Mouse (Mus musculus): ENCODE results near the gene Jam3.
A peak's percentile ranks its signal among the peaks of the same experiment; 100 is the strongest.

The Jam3 gene

DNA sequence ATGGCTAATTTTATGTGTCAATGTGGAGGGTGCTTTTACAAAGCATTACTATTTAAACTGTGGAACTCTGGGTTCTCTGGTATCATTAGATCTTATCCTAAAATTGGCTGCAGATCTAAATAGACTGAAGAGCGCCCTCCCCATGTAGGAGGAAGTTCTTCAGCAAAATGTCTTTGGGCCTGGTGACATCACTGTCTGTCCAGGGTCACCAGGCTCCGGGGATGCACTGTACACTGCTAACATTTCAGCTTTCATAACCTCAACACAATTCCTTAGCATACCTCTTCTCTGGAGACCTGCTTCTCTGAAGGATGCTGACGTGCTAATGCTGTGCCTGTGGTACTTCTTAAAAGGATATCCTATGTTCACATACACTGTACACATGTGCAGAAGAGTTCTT lies 43.5 kb downstream of the Jam3 start:
- DNase-seq (ENCODE audit: low read depth) = no peak

DNA sequence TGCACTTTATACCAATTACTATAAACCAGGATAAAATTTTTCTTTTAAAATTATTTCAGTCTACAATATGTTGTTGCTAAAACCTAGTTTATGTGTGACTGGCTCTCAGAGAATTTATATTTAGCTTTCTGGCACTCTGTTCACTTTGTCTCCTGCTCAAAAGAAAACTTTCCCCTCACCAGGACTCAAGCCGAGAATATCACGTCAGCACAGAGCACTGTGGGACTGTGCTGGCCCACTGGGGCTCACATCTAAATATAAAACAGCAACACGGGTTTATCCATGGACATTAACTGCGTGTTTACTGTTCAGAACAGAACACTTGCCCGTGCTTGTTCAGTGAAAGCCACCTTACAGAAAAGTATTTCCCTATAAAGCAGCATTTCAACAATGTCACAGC lies 44.5 kb downstream of the Jam3 start:
- no peak for DNase-seq (ENCODE audit: low read depth)

DNA sequence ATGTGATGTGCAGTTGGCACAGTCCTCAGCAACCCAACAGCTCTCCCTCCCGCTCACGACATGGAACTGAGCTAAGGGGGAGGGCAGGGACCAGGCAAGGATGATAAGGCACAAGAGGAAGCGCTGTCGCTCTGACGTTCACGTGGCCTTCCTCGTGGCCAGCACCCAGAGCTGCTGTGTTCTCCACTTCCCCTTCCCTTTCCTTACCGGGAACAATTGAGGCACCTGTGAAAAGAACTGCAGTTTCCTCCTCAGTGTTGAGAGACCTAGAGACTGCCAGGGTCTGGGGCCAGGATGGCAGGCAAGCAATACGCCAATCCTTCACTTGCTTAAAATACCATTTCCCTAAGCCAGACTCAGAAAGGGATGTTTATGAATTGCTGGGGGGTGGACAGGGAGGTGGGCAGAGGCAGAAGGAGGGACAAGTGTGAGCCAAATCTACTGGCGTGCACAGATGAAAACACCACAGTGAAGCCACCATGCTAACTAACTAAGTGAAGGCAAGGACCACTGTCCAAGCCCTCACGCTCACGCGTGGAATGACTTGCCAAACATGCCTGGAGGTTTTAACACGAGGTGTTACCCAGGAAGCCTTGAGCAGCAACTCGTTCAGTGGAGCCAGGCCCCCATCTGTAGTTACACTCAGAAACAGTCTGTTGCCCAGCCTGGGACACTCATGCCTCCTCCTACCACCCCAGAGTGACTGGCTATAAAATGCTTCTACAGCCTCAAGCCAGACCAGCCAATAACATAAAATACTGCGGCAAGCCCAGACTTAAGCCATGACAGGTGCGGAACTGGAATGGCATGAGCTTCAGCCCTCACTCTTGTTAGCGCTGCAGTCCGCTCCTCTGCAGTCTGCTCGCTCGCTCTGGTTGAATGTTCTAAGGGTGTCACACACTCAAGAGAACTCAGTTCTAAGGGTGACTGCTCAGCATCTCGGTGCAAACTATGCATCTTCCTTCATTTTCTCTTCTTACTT lies 45.4 kb downstream of the Jam3 start:
- no peak for DNase-seq (ENCODE audit: low read depth)

DNA sequence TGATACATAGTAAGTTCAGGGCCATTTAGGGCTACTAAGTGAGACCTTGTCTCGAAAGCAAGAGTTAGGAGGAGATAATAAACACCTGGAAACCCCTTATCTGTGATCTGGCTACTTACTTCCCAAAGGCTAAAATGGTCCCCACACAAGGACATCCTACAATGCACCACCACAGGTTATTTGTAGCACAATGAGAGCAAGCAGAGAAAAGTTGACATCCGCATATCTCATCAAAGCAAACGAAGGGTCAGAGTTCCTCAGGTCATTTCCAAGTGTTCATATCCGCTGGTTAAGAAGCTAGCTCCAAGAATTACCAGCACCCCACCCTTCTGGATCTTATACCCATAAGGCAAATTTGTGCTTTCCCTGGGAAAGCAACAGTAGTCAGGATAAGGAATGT lies 46.8 kb downstream of the Jam3 start:
- DNase-seq (ENCODE audit: low read depth) = no peak

DNA sequence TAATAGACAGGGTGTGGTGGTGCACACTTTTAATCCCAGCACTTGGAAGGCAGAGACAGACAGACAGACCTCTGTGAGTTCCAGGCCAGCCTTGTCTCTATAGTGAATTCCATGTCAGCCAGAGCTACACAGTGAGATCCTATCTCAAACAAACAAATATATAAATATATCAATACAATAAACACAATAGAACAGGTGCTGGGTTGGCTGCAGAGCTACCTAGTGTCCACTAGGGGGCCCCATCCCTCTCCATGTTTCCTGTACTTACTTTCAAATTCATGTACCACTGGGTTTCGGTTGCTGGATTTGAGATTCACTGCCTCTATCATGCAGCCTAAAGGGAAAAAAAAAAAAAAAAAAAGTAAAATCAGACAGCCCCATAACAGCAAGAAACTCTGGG lies 49.1 kb downstream of the Jam3 start:
- peak; percentile 20 for DNase-seq (ENCODE audit: low read depth)

DNA sequence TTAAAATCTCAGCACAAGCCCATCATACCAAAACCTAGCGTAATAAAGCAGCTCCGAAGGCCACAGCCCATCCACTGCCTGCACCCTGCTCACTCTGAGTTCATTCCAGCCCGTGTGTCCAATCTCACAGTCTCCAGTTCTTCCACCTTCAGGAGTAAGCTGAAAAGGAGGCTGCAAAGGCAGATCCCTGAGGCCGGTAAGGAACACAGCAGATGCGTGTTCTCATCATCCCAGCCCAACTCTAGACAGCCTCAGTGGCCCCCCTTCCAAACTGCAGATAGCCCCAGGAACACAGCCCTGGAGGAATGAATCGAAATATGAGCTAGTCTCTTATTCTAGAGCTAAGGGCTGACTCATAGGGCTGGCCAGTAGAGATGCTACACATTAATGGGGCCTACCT lies 53.8 kb downstream of the Jam3 start:
- DNase-seq (ENCODE audit: low read depth) = no peak

DNA sequence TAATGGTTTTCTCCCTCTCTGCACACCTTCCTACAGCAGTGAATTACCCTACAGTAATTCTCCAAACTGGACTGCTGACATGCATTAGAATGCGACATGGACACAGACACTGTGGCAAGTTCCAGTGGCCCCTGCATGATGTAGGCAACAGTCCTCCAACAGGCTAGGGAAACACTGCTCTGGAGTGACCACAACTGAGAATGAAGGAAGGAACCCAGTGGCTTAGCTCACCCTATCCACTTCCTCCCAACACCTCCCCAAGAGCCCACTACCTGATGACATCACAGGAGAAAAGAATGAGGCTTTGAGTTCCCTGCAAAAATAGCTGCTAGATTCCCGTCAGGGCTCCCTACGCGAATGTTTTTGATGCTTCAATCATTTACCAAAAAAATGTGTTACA lies 55.7 kb downstream of the Jam3 start:
- DNase-seq (ENCODE audit: low read depth) = no peak

DNA sequence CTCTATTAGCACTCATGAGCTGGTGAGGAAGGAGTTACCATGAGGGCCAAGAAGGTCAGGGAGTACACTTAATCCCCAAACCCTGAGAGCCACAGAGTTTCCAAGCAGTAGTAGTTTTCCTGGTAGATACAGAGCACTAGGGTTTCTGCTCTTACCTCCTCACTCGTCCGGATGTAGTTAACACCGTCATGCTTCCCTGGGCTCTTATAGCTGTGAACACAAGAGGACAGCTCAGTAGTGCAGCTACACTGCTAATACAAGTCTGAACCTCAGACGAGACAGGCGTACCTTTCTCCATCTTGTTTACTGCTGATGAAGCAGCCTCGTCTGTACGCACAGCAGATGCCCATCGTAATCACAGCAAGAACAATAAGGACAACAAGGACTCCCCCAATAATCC lies 56.7 kb downstream of the Jam3 start:
- DNase-seq (ENCODE audit: low read depth) = no peak

DNA sequence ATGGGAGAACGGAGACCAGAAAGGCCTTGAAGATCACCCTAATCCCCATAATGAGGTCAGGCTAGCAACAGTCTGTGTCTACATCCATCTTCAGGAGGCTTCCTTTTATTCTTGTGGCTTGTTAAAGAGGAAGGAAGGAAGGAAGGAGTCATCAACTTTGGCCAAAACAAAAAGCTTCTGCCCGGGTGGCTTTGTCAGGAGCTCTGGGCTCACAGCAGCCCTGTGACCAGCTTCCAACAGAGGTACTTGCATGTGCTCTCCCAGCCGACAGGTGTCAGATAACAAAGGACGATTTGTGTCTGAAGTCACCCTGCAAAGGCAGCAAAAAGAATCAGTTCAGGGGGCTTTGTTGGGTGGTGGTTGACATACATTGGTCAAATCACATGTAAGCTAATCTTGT lies 57.1 kb downstream of the Jam3 start:
- no peak for DNase-seq (ENCODE audit: low read depth)

DNA sequence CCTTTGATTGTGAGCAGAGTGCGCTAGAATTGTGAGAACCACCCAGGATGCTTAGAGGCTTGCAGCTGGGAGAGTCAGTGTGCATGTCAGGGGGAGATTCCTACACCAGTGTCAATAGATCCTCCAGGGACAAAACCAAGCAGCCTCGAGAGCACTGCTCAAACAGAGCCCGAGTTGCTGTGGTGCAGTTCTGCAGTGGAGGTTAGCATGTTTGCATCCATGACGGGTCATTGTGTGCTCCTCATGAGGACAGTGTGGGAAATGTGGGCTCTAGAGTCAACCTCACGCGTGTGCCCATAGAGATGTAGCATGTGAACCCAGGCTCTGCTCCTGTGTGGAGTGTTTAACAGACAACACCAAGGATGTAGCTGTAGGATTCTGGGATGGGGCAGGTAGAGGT lies 62.3 kb downstream of the Jam3 start:
- DNase-seq (ENCODE audit: low read depth) = no peak

DNA sequence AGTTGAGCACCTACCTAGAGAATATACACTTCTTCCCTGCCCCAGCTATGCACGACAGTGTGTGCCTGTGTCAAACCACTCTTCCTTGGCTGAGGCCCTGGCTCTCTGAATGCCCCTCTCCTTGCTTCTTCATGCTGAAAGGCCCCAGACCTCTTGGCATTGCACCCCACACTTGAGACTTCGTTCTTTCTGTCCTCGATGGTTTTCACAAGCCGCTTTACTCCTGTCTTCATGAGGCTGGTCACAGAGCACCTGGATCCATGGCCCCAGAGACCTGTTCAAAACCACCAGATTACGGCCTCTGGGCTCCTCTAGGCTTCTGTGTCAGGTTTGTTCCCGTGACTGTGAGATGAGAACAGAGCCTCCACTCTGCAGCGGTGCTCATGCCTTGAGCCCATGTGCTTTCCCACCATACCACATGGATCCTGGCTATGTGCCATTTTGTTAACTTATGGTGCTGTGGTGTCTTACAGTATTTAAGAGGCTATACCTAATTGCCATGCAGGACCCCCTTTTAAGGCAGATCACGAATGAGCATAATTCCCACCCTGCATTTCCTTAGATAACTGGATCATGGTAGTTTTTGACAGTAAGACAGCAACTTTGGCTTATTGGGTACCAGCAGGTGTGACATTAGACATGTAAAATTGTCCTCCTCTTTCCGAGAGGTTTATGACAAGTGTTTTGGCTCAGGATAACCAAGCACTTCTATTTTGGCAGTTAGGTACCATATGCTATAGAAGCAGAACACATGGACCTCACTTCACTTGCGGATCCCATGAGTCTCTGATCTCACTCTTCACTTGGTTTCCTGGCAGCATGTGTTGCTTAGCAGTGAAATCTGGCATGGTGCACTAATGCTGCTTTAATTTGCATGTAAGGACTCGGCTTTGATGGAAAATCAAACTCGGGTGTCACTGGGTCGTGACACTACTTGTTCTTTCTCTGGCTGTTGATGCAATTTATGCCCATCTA lies 64.1 kb downstream of the Jam3 start:
- no peak for DNase-seq (ENCODE audit: low read depth)

DNA sequence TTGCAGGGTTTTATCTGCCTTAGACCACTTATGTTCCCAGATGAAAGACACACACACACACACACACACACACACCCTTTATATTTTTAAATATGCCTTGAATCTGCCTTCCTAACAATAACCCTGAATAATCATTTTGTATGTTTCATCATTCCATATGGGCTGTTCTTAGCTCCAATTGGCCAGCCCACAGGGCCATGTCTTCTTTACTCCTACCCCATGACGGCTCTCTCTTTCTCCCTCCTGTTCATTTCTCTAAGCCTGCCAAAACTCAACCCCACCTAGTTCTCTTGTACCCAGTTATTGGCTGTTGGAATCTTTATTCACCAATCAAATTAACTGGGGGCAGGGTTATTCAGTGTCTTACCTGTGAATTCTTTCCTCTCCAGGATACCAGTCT lies 65.1 kb downstream of the Jam3 start:
- DNase-seq (ENCODE audit: low read depth) = no peak

DNA sequence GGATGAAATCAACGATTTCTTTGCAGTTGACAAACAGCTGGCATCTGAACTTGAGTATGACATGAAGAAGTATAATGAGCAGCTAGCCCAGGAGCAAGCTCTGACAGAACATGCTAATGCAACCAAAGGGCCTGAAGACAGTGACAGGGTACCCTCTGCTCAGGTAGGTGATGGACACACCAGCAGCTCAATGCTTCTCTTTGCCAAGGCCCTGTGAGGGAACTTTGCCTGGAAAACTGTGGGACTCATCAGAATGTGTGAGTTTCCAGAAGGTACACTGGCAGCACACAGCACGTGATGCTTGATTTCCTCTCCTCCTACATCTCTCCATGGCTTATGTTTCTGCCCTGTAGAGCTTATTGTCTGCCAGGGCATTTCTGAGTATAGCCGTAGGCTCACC lies 67.8 kb downstream of the Jam3 start:
- no peak for DNase-seq (ENCODE audit: low read depth)

DNA sequence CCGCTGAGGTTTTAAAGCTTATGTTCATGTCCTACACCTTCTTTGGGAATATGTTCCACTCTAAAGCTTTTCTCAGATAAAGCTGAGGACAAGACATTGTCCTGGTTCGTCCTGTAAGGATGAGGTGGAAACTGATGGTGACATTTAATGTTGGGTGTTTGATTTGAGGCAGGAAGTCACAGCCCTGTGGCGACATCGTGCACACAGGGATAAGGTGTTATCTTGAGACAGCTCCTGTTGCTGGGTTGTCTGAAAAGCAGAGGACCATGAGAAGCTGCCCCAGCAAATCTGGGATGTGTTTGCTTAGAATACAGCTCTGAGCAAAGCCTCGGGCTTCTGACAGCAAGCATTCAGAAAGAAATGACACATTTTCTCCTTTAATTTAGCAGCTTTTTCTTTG lies 69.0 kb downstream of the Jam3 start:
- no peak for DNase-seq (ENCODE audit: low read depth)

DNA sequence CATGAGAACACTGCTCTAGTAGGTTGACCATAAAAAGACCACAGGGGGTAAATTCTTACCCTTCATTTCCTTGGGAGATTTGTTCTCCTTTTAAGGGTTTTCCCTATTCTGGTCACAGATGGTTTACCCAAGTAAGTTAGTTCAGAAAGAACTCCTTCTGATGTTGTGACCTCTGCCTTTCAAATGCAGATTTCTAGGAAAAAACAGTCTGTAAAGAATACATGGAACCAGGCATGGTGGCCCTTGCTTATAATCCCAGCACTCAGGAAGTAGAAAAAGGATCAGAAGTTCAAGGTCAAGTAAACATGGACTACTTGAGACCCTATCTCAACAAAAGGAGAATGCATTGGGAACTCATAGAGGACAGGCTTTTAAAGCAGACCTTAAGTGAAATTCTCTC lies 79.4 kb downstream of the Jam3 start:
- no peak for DNase-seq (ENCODE audit: low read depth)

DNA sequence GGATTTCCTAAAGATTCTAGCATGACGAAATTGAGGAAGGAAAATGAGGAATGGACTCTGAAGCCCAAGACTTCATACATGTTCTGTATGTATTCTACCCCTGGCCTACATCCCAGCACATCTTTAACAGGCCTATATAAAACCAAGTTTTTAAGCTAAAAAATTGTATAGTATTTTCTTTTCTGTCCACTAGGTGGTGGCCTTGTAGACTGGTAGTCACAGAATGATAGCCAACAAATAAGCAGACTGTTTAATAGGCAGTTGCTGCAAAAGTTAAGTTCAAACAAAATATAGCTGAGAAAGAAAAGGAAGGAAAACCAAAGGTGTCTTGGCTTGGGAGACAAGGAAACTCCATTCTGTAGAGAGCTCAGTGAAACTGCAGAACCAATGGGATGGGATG lies 80.5 kb downstream of the Jam3 start:
- no peak for DNase-seq (ENCODE audit: low read depth)

DNA sequence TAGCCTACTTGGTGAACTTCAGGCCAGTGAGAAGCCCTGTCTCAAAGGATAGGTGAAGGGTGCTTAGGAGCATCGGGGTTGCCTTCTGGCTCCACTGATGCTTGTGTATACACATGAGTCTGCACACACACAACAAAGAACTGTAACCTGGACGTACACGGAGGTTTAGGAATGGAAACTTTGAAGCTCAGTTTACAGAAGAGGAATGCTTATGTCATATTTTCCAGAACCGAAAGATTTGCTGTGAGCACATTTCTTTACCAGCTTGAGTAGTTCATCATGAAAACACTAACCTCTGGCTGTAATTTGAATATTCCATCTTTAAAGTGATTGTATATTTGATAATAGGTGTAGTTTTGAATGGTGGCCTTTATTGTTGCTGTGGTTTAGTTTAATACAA lies 84.3 kb downstream of the Jam3 start:
- DNase-seq (ENCODE audit: low read depth) = no peak

DNA sequence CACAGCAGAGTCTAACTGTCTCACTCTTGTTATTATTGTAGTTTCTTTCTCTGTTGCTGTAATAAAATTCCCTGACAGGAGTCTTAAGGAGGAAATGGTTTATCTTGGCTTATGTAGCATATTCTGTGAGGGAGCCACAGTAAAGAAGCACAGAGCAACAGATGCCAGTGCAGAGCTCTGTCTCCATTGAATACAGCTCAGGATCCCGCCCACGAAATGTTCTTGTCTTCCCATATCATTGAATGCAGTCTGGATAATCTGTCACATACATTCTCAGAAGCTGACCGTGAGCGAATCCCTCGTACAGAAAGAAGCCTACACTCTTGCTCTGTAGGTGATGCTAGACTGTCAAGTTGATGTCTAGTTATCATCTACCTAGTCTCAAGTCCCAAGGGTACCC lies 96.9 kb downstream of the Jam3 start:
- DNase-seq (ENCODE audit: low read depth) = no peak

DNA sequence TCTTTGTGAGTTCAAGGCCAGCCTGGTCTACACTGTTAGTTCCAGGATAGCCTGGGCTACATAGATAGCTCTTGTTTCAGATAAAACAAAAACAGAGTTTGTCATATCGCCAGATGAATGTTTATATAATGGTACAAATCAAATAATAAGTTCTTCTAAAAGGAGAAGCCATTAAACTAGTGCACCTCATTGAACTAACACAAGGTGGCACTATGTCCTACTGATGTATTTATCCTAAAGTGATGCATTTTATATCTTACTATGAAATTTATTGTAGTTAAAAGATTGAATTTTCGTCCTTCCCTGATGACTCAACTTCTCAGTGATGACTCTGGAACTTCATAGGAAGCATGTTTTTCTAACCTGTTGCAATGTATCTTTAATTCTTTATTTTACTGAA lies 105.7 kb downstream of the Jam3 start:
- DNase-seq (ENCODE audit: low read depth) = no peak
